Mouse (Mus musculus): ENCODE results near the gene Gm12216. TPM values are rescaled to one million over a fixed set of nuclear protein-coding genes. Genes with fewer than 3 reads are reported as not detected.
A peak's percentile ranks its signal among the peaks of the same experiment; 100 is the strongest.
"Not testable (repeated sequence)": the region's sequence is repeated elsewhere in the genome, so short reads cannot be mapped to it uniquely, and the experiment has no call there.

Gene Gm12216
- polyA plus RNA-seq (2016; fragmentation: Nextera tagmentation; extraction: Ambion mirVana): 0.16 TPM in 1 of 2 replicates, not detected in the other

GRCm38 (mm10) chr11:53858761-53859580 is at the start of gene Gm12216:
Gm12216 (minus strand) TSS chr11:53859256.
- DNase-seq (ENCODE audit: extremely low spot score, low spot score): peak; percentile 39
- Histone ChIP-seq H3K27ac (peak within 1 kb of the TSS; percentile 70), H3K27me3 (ENCODE audit: poor library complexity, severe bottlenecking) (peaks cover 22% of the 10 kb centered on the region), H3K4me3 (peak within 1 kb of the TSS; percentile 57)
- H3K9me3 ChIP-seq; H3K4me1 ChIP-seq; H3K36me3 ChIP-seq (replicated peaks): not testable (repeated sequence)
- 17% methylated on average over 44 of the region's 50 CpGs for WGBS

- no peak overlapping the region for H3K27ac ChIP-seq
- H3K4me3 ChIP-seq: no peak overlapping the region
- no peaks in the 10 kb centered on the region for H3K36me3 ChIP-seq (replicated peaks)
- peaks cover 12% of the 10 kb centered on the region for H3K4me1 ChIP-seq
- no peak for DNase-seq (ENCODE audit: extremely low spot score, low spot score)
- H3K27me3 ChIP-seq (ENCODE audit: poor library complexity, severe bottlenecking): no peaks in the 10 kb centered on the region
- no peaks in the 10 kb centered on the region for H3K9me3 ChIP-seq
- 97% methylated on average over 8 of the region's 8 CpGs for WGBS
Measured at GRCm38 (mm10) chr11:53908686-53909085, 49.6 kb upstream of the Gm12216 start.

GRCm38 (mm10) chr11:53904534-53904925 is 45.5 kb upstream of the Gm12216 start:
- H3K4me3 ChIP-seq: no peak overlapping the region
- no peak for DNase-seq (ENCODE audit: extremely low spot score, low spot score)
- no peaks in the 10 kb centered on the region for H3K36me3 ChIP-seq (replicated peaks)
- no peaks in the 10 kb centered on the region for H3K27me3 ChIP-seq (ENCODE audit: poor library complexity, severe bottlenecking)
- WGBS: 90% methylated on average over 9 of the region's 9 CpGs
- no peaks in the 10 kb centered on the region for H3K9me3 ChIP-seq
- H3K27ac ChIP-seq: 0 out of 2 replicates have a peak overlapping the region, but pooled peaks have one; percentile 4
- peaks cover 17% of the 10 kb centered on the region for H3K4me1 ChIP-seq

- H3K4me1 ChIP-seq: peaks cover 17% of the 10 kb centered on the region
- H3K4me3 ChIP-seq: no peak overlapping the region
- peak; percentile 30 for DNase-seq (ENCODE audit: extremely low spot score, low spot score)
- H3K27me3 ChIP-seq (ENCODE audit: poor library complexity, severe bottlenecking): no peaks in the 10 kb centered on the region
- no peaks in the 10 kb centered on the region for H3K36me3 ChIP-seq (replicated peaks)
- 55% methylated on average over 16 of the region's 16 CpGs for WGBS
- H3K27ac ChIP-seq: 0 out of 2 replicates have a peak overlapping the region, but pooled peaks have one; percentile 3
- no peaks in the 10 kb centered on the region for H3K9me3 ChIP-seq
Measured at GRCm38 (mm10) chr11:53903781-53904533, 44.9 kb upstream of the Gm12216 start.

- no peaks in the 10 kb centered on the region for H3K9me3 ChIP-seq
- no peaks in the 10 kb centered on the region for H3K36me3 ChIP-seq (replicated peaks)
- 92% methylated on average over 14 of the region's 14 CpGs for WGBS
- H3K4me1 ChIP-seq: peaks cover 17% of the 10 kb centered on the region
- no peak overlapping the region for H3K4me3 ChIP-seq
- DNase-seq (ENCODE audit: extremely low spot score, low spot score): no peak
- H3K27ac ChIP-seq: no peak overlapping the region
- no peaks in the 10 kb centered on the region for H3K27me3 ChIP-seq (ENCODE audit: poor library complexity, severe bottlenecking)
Measured at GRCm38 (mm10) chr11:53902741-53903140, 43.7 kb upstream of the Gm12216 start.

GRCm38 (mm10) chr11:53900991-53901390 is 41.9 kb upstream of the Gm12216 start:
- no peaks in the 10 kb centered on the region for H3K36me3 ChIP-seq (replicated peaks)
- no peaks in the 10 kb centered on the region for H3K9me3 ChIP-seq
- H3K4me1 ChIP-seq: peaks cover 17% of the 10 kb centered on the region
- no peak for DNase-seq (ENCODE audit: extremely low spot score, low spot score)
- no peak overlapping the region for H3K27ac ChIP-seq
- no peak overlapping the region for H3K4me3 ChIP-seq
- 67% methylated on average over 1 of the region's 1 CpGs for WGBS
- H3K27me3 ChIP-seq (ENCODE audit: poor library complexity, severe bottlenecking): no peaks in the 10 kb centered on the region

- H3K27me3 ChIP-seq (ENCODE audit: poor library complexity, severe bottlenecking): no peaks in the 10 kb centered on the region
- H3K36me3 ChIP-seq (replicated peaks): no peaks in the 10 kb centered on the region
- H3K9me3 ChIP-seq: no peaks in the 10 kb centered on the region
- no peak for DNase-seq (ENCODE audit: extremely low spot score, low spot score)
- H3K4me3 ChIP-seq: no peak overlapping the region
- WGBS: 91% methylated on average over 6 of the region's 6 CpGs
- H3K27ac ChIP-seq: no peak overlapping the region
- peaks cover 17% of the 10 kb centered on the region for H3K4me1 ChIP-seq
Measured at GRCm38 (mm10) chr11:53899981-53900380, 40.9 kb upstream of the Gm12216 start.

GRCm38 (mm10) chr11:53899004-53899403 is 39.9 kb upstream of the Gm12216 start:
- Histone ChIP-seq H3K9me3 (no peaks in the 10 kb centered on the region), H3K36me3 (replicated peaks) (no peaks in the 10 kb centered on the region), H3K4me3 (no peak overlapping the region), H3K4me1 (peaks cover 8% of the 10 kb centered on the region), H3K27me3 (ENCODE audit: poor library complexity, severe bottlenecking) (no peaks in the 10 kb centered on the region), H3K27ac (no peak overlapping the region)
- 67% methylated on average over 3 of the region's 3 CpGs for WGBS
- DNase-seq (ENCODE audit: extremely low spot score, low spot score): no peak

GRCm38 (mm10) chr11:53896935-53897334 is 37.9 kb upstream of the Gm12216 start:
- 77% methylated on average over 6 of the region's 6 CpGs for WGBS
- no peak overlapping the region for H3K27ac ChIP-seq
- H3K4me1 ChIP-seq: 0 out of 2 replicates have a peak, but pooled peaks cover 4% of the 10 kb centered on the region
- H3K9me3 ChIP-seq: no peaks in the 10 kb centered on the region
- no peak overlapping the region for H3K4me3 ChIP-seq
- no peaks in the 10 kb centered on the region for H3K36me3 ChIP-seq (replicated peaks)
- DNase-seq (ENCODE audit: extremely low spot score, low spot score): no peak
- H3K27me3 ChIP-seq (ENCODE audit: poor library complexity, severe bottlenecking): no peaks in the 10 kb centered on the region

- Histone ChIP-seq H3K9me3 (no peaks in the 10 kb centered on the region), H3K36me3 (replicated peaks) (no peaks in the 10 kb centered on the region), H3K4me3 (no peak overlapping the region), H3K27ac (no peak overlapping the region), H3K4me1 (peaks cover 31% of the 10 kb centered on the region), H3K27me3 (ENCODE audit: poor library complexity, severe bottlenecking) (peaks cover 13% of the 10 kb centered on the region)
- DNase-seq (ENCODE audit: extremely low spot score, low spot score): no peak
- WGBS: 73% methylated on average over 2 of the region's 2 CpGs
Measured at GRCm38 (mm10) chr11:53893451-53893850, 34.4 kb upstream of the Gm12216 start.

GRCm38 (mm10) chr11:53892716-53893416 is 33.8 kb upstream of the Gm12216 start:
- Histone ChIP-seq H3K27me3 (ENCODE audit: poor library complexity, severe bottlenecking) (peaks cover 13% of the 10 kb centered on the region), H3K4me1 (peaks cover 35% of the 10 kb centered on the region), H3K9me3 (no peaks in the 10 kb centered on the region), H3K36me3 (replicated peaks) (no peaks in the 10 kb centered on the region), H3K4me3 (no peak overlapping the region), H3K27ac (no peak overlapping the region)
- peak; percentile 19 for DNase-seq (ENCODE audit: extremely low spot score, low spot score)
- 51% methylated on average over 9 of the region's 9 CpGs for WGBS

GRCm38 (mm10) chr11:53891505-53892451 is 32.7 kb upstream of the Gm12216 start, which contains the start of gene Slc22a5:
Slc22a5 (minus strand) TSS chr11:53891660.
- Histone ChIP-seq H3K9me3 (no peaks in the 10 kb centered on the region), H3K27me3 (ENCODE audit: poor library complexity, severe bottlenecking) (peaks cover 13% of the 10 kb centered on the region), H3K4me1 (peaks cover 35% of the 10 kb centered on the region), H3K36me3 (replicated peaks) (no peaks in the 10 kb centered on the region), H3K27ac (peak within 1 kb of the TSS; percentile 87), H3K4me3 (peak within 1 kb of the TSS; percentile 68)
- WGBS: 4% methylated on average over 63 of the region's 63 CpGs
- DNase-seq (ENCODE audit: extremely low spot score, low spot score): peak; percentile 97
